Mouse (Mus musculus): ENCODE data around the gene Tyrp1.

The Tyrp1 gene

DNA sequence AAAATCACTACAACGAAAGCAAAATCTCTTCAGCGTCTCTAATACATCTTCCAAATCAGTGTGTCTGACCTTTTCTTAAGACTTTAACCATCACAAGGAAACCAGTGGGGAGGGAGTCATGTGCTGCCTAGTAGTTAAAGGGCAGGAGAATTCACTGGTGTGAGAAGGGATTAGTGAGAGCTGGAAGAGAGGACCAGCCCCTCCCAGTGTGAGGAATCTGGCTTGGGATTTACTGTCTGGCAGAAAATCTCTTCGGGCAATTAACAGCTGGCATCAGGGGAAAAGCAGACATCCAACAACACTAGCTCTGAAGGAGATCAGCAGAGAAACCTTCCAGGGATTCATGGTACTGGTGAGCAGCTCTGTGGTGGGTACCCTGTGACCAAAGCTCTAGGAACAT is at the start of gene Tyrp1:
Gene Tyrp1 (plus strand): TSS at position 74 of the 400 bp plus-strand sequence.
- in situ Hi-C loops (cut with MboI, MseI), result no loop called here

DNA sequence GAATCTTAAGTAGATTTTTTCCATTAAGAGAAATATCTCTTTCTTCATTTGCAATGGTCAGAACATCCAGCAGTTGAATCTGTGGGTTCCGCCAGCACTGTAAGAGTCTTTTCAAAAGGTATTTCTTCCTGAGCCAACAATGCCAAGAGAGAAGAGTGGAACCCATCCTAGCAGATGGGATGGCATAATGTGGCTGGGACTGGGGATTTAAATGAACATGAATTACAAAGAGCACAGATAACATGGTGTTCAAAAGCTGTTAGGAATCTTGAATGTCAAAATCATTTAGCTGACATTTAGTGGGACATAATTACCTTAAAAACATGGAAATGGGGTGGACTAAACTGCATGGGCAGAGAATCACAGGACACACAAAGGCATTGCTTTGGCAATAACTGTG is 45.6 kb upstream of the Tyrp1 start:
- in situ Hi-C loops (cut with MboI, MseI), result no loop called here

DNA sequence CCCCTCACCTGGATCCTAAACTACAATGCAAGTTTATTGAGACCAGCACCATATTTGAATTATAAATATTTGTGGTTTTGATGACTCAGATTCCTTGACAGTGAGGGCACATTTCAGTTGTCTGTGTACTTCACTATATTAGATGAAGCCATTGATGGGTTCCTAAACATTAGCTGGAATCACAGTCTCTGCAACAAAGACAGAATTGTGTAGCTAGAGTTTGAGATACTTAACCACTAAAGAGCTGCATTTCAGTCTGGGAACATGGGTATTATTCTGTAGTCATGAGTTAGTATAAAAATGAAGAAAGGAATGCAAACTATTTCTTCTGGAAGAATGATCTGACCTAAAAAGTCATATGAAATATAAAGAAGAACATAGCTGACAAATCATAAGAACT is 14.4 kb upstream of the Tyrp1 start:
- in situ Hi-C loops (cut with MboI, MseI), result no loop called here

DNA sequence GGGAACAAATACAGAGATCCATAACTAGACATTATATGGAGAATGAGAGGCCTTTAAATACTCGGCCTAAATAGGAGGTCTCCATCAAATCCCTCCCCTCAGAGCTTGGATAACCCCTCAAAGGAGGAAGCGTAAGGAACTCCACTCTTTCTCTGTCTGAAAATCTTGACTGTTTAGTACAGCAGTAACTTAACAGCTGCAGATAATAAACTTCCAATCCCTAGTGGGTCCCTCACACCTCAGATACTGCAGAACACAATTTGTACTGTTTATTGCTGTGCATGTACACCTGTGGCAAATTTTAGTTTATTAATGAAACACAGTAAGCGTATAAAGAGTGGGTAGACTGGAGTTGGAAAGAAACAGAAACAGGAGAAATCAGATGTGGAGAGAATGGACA is 12.0 kb upstream of the Tyrp1 start:
- in situ Hi-C loops (cut with MboI, MseI), result loop anchor here (10.0 kb wide), 1 partner anchor 773 kb away; no protein-coding TSS in a partner anchor

DNA sequence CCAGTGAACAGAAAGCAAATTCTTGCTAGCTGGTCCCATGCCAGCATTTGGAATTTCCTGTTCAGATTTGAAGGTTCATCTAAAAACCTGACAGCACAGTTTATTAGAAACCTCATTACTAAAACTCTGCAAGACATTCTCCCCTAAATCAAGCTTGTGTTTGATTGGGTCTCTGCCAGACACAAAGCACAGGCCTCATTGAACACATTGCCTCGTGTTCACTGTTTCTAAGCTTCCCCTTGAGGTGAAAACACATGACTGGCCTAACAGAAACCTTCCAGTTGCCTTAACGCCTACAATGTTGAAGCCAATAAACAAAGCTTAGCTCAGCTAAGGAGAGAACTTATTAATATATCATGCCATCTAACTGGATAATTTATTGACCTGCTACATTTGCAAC is 5.7 kb upstream of the Tyrp1 start:
- in situ Hi-C loops (cut with MboI, MseI), result loop anchor here (10.0 kb wide), 1 partner anchor 767 kb away; no protein-coding TSS in a partner anchor

DNA sequence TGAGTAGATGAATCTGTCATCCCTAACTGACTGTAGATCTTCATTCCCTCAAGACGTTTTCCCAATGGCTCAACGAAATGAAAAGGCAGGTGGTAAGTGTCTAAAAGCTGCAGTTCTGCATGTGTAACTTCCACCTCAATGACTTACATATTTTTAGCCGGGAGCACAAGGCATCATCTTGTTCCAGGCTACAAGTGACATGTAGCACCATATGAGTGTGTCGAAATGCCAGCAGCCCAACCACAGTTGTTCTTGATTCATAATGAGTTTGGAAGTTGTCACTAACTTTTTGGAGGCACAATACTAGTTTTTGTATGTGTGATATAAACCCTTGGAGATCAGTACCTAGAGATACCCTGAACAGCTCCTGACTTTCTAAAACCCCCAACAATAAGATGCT is 5.4 kb downstream of the Tyrp1 start:
- in situ Hi-C loops (cut with MboI, MseI), result no loop called here

DNA sequence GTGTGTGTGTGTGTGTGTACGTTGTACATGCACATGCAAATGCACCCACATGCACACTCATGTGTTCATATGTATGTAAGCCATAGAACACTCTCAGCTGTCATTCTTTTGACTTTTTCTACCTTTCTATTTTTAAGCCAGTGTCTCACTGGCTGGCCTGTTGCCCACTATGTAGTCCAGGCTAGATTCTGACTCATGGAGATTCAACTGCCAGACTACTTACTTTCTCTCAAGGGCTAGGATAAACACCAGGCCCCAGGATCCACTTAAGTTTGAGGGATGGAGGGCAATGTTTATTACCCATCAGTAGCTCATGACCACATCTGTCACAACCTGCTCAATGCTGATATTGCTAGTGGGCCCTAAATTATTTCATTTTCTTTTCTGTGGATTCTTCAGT is 8.1 kb downstream of the Tyrp1 start:
- in situ Hi-C loops (cut with MboI, MseI), result no loop called here

DNA sequence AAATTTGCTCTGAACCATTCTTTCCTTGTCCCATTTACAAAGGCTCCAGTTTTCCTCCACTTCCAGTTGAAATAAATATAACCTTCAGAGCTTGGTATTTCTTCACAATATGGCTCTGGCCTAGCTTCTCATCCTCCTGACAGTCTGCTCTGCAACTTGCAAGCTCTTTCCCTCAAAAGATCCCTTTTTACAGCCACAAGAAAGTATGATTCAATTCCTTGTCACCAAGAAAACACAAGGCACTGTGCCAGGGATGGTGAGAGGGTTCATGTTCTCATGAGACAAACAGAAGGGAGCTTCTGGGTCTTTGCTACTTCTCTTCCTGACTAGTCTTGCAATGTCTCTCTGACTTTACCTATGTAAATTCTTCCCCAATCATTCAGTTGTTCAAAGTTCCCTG is 9.8 kb downstream of the Tyrp1 start:
- in situ Hi-C loops (cut with MboI, MseI), result no loop called here

DNA sequence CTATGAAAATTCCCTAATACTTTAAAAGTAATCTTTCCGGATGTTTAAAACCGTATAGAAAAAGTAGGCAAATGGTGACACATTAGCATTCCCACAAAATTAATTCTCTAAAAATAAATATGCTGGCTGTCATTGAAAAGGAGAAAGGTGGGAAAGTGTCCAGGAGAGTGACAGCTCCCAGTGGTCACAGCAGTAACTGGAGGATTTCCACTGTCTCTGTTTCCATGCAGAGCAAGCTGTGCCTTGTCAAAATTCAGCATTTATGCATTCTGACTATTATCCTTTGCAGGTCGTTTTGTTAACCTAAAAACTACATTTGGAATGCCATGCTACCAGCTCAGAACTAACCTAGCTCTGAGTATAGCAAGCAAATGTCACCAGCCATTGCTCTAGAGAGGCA is 12.1 kb downstream of the Tyrp1 start:
- in situ Hi-C loops (cut with MboI, MseI), result no loop called here

DNA sequence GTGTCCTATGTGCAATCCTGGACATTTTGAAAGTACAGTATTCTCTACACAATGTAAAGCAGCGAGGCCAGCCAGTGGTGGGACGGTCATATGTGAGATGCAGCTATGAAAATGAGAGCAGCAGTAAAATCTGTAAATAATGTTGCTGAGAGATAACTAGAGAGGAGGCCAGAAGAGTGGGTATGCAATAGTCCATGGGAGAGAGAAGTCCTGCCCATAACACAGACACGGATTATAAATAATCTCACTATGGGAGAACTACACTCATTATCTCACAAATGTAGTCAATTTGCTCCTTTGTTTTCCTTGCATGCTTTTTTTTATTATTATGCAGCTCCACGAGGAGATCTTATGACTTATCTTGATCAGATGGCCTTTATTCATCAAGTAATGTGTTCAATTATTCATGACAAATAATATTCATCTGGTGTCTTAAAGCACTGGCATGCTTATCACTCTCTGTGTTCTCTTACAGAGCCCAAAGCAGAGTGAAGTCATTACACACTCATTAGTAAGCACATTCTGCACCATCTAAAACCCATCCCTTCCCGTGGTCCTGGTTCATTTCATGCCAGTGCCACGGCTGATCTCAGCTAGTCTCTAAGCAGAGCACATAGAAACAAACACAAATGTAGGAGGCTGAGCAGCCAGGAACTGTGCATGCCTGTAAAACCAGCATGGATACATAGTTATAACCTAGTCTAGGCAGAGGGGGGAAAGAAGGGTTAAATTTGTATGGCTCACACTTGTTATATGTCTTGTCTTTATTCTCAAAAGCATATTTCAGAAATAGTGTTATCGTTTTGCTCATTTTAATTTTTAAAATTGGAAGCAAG is 18.9 kb downstream of the Tyrp1 start:
- in situ Hi-C loops (cut with MboI, MseI), result no loop called here

DNA sequence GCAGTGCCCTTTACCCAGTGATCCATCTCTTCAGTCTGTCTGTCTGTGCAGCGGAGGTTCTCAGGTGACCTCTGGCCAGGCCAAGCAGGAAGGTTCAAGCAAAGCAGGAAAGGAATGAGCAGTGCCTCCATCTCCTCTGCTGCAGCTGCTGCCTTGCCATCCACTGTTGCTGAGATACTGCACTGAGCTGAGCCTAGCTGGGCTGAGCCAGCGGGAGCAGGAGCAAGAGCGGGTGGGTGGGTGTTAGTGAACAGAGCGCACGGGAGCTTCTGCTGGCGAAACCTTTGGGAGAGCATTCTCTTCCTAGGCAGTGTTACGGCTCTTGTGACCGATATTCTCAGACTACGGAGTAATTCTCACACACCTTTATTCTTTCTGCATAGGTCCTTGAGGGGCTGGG is 21.6 kb downstream of the Tyrp1 start:
- in situ Hi-C loops (cut with MboI, MseI), result no loop called here

DNA sequence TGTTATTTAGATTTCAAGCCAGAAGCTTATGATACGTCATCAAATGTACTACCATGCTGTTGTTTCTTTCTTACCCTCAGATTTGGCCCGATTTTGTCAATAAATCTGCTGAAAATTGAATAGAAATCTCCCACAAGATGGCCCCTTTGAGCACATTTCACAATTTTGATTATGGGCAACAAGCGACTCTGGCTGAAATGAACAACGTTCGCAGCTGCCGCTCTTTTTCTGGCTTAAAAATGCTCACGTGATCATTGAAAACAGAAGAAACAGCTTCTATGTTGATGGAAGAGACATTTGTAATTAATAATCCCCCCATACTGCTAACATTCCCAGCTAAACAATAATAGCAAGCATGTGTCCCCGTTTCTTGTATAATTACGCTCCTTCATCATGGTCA is 29.0 kb downstream of the Tyrp1 start:
- in situ Hi-C loops (cut with MboI, MseI), result no loop called here

DNA sequence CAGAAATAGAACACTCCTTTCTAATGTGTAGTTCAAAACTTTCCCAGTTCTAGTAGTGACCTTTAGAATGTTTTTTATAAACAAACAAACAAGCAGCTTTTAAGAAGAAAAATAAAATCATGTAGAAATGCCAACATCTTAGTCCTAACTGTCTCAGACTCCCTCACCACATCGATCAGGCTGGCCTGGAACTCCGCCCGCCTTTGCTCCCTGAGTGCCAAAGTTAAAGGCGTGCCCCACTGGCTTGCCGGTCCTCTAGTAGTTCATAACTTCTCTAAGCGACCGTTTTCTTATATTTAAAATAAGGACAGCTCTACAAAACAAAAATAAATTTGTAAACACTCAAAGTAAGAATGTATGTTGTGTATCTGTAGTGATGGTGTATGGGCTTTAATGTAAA is 30.0 kb downstream of the Tyrp1 start:
- in situ Hi-C loops (cut with MboI, MseI), result no loop called here

DNA sequence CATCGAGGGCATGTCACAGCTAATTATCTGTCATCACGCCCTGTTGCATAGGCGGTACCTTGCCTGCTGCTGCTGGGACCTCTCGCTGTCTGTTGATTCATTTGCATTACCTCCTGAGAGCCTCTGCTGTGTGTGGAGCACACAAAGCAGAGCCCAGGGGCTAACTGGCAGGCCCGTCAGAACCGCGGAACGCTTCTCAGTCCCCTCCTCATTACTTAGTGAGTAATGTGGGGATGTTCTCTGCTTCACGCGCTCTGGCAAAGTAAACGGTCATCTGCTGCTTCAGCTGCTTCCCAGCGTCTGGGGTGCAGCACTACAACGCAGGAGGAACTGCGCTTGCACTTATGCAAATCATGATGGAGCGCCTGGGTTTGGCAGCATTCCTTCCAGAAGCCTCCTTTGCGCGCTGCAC is 30.6 kb downstream of the Tyrp1 start:
- in situ Hi-C loops (cut with MboI, MseI), result no loop called here

DNA sequence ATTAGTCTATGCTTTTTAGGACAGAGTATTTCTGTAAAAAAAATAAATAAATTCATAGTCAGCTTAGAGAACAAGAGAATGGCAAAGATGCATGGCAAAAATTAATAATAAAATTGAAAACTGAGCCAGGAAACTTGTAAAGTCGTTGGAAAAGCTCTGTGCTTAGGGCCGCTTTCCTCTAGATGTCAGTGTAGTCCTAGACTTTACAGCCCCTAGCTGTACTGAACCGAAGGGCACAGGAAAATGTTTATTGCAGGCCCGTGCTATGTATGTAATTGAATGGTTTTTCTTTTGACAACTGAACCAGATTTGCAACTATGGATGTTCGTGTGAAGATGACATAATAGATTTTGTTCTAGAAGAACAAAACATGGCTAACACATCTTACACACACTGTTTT is 32.1 kb downstream of the Tyrp1 start:
- in situ Hi-C loops (cut with MboI, MseI), result no loop called here

DNA sequence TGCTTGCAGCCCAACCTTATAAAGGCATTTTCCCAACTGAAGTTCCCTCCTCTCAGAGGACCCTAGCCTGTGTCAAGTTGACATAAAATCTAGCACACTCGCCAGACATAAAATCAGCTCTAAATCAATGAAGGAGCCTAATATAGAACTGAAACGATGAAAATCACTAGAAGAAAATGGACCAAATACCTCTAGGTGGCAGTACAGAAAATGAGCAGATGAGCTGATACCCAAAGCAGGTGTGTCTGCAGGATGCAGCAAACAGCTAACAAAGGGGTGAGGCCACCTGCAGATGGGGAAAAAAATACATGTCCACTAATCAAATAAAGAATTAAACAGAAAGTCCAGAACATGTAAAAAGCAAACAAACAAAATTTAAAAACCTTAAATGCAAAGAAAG is 35.7 kb downstream of the Tyrp1 start:
- in situ Hi-C loops (cut with MboI, MseI), result no loop called here

DNA sequence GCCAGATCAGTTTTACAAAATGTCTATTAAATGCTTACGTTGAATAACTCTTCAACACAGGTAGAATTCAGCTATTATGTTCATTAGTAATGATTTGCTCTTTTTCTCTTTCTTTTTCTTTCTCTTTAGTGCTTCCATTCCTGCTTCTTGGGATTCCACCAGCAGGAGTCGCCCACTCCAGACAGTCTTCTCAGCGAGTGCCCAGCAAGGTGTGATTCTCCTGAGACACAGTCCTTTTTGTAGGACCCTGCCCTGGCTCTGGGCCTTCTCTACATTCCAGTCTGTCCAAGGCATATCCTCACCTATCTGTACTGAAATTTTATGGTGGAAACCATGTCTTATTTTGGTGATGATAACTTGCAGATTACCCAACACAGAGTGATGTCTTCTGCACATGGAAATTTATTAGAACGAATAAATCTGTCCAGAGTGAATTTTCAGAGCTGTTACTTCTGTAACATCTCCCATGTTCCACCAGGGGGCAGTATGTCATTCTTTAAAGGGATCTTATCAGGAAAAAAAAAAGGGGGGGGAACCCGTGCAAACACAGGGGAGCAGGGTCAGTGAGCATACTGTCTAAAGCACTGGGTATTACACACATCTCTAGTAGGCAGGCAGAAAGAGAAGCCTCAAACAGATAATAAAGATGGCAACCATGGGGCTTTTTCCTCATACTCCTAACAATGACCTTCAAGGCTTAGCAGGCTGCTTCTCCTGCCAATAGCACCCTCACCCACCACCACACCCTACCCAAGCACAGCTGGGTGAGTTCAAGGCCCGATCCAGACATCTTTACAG is 39.1 kb downstream of the Tyrp1 start:
- in situ Hi-C loops (cut with MboI, MseI), result no loop called here

DNA sequence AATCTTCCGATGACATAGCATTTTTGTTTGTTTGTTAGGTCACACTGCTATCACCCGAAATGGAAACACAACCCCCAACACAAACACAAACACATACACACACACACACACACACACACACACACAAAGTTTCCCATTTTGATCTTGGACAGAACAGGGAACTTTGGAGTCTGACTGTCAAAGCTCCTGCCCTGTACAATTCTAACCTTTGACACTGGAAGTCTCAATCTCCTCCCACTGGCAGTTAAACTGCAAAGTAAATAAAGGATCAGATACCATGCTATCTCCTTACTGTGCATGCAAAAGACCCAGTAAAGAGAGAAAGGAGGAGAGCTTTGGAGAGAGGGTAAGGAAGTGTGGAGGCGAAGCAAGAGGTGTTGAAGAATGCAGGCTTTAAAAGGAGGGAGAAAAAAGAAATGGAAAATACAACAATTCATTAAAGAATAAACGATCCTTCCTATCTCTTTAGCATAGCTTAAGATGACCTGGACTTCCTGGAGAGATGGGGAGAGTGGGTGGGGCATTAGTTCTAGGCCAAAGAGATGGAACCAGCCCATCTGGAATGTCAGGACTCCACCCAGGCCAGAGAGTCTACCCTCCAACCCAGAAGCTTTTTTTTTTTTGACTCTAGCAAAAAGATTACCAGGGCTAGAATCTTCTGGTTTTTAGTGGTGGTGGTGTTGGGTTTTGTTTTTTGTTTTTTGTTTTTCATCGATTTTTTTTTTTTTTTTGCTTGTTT is 40.4 kb downstream of the Tyrp1 start:
- in situ Hi-C loops (cut with MboI, MseI), result no loop called here

DNA sequence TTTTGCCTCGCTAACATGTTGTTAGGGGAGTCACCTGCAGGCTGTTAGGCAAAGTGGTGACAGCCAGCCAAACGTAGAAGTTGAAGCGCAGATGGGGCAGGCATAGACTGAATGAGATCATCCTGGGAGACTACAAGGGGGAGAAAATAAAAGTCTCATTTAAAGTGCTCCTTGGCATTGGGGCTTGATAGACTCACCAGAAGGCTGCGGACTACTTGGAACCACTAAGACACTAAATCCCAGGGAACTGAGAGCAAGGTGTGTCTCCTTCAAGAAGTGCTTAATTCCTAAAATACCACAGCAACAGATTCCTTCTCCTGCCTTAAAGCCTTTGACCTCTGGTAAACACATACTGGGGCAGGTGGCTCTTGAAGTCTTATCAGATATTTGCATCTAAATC is 41.1 kb downstream of the Tyrp1 start:
- in situ Hi-C loops (cut with MboI, MseI), result no loop called here

DNA sequence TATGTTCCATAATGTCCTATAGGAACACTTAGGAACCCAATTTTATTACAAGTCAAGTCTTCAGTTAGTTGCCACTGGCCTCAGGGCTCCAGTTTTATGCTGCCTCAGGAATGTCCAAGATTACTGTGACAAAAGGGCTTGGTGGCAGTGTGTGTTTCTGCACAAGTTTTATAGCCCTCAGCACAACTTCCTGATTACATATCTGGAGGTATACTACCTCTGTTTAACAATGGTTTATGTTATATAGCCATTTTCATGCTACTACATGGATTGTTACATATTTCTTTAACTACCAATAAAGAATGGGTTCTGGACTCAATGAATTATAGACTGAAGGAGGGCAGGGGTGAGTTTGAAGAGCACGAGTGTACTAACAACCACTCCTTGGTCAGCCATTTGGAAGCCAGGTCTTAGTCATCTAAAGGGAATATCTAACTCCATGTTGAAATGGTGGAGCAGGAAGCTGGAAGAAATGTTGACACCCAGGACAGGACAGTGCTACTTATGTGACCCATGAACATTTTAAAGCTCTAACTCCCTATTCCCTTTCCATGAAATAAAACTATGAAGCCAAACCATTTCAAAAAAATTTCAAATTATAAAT is 48.2 kb downstream of the Tyrp1 start:
- in situ Hi-C loops (cut with MboI, MseI), result no loop called here

DNA sequence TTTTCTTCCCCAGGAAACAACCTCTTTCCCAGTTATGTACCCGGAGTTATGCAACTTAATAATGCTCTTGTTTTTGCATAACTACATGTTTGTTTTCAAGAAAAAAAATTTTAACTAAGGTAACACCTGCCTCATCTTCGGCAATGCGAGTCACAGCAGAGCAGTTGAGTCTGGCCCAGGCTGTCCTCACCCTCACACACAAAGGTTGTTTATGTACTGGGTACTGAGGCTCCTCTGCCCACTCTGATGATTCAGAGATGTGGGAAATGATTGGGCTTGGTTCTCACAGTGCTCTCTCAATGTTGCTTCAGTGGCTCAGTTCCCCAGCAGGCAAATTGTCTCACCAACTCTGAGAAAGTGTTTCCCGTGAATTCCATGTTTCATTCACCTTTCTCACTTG is 52.7 kb downstream of the Tyrp1 start:
- in situ Hi-C loops (cut with MboI, MseI), result no loop called here

DNA sequence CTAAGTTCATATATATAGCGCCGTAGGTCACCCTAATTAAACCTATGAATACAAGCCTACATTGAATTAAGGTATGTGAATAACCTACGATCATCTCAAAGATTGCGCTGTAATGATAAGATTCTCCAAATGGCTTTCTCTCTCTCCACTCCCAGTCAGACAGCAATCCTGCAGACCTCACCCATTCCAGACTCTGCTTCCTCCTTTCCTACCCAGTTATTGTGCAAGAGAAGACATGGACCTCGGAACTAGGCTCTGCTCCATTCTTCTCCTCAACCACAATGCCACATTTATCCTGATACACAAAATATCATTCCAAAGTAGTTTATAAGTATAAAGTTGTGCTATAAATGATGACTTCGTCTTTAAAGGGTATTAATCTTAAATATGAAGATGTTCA is 57.1 kb downstream of the Tyrp1 start:
- in situ Hi-C loops (cut with MboI, MseI), result no loop called here
